Comparison of ENCODE assay signal across 16 mouse cellular contexts in genomic region chr13:20094916-20095700, GRCm38 (mm10). TPM values are rescaled to one million over a fixed set of nuclear protein-coding genes. Genes with fewer than 3 reads are reported as not detected.
DNase-seq lines count a peak whose midpoint lies in the region.
"Had no signal": no experiment of that assay in that cellular context is flagged by ENCODE, and none has a peak within 500 bp of the region (broad histone marks: within the 10 kb centered on the region; RNA-seq: fewer than 3 reads in every experiment).

No protein-coding gene starts in this region.

- peak; percentile 18 to 22 for DNase-seq in left cerebral cortex, adult 18-20 months (ENCODE audit: low spot score in 2 of 2)
- no peak for DNase-seq in left cerebral cortex, postnatal 10 days (ENCODE audit: extremely low spot score in 1 of 2, low spot score in 2 of 2)
- peak; percentile 81 for DNase-seq in CD4-positive helper T cell, adult 2 months (ENCODE audit: low read depth, low spot score)
- peak; percentile 34 for DNase-seq in T-cell, adult 2 months (ENCODE audit: low spot score)
- peak; percentile 40 to 76 for DNase-seq in left cerebral cortex, postnatal 25 days (ENCODE audit: low spot score in 2 of 2)
- DNase-seq in adrenal gland, adult 18-20 months (ENCODE audit: low spot score in 2 of 2): no peak
- DNase-seq in lung, postnatal 14 days: no peak
- DNase-seq: cerebellum, adult 9-11 months; gastrocnemius, postnatal 14 days; heart, adult 2 months; heart, postnatal 4 days; kidney, adult 11 months; liver, postnatal 0 days; lung, postnatal 10 days; spleen, adult 18-20 months; thymus, adult 2 months had no signal

- intact Hi-C loops in left cerebral cortex, postnatal 10 days (cut with DNase I): loop anchor here (5.0 kb wide), 3 partner anchors 87 to 197 kb away; no protein-coding TSS in a partner anchor
- intact Hi-C loops in left cerebral cortex, postnatal 25 days (cut with DNase I): loop anchor here (5.0 kb wide), 3 partner anchors 58 to 177 kb away; no protein-coding TSS in a partner anchor

RNA-seq across cellular contexts. Expression of gene Elmo1, which starts 4.7 kb away (rescaled TPM):
- total RNA-seq in left cerebral cortex, adult 18-20 months (2021): 10 to 100 TPM; 64.7 to 66.4 TPM
- 10 to 100 TPM; 45.7 to 47.2 TPM for total RNA-seq in left cerebral cortex, postnatal 10 days (2021)
- 10 to 100 TPM; 58.4 to 67.7 TPM for total RNA-seq in left cerebral cortex, postnatal 25 days (2021)
- total RNA-seq in adrenal gland, adult 18-20 months (2021): 10 to 100 TPM in 1 of 2 experiments, 1 to 10 TPM in 1; 8.9 to 14.4 TPM

Comparison
In these comparisons a context has a peak if more than half of its experiments do, and no peak if none do; other contexts are left out.
1. DNase-seq: peak in left cerebral cortex, adult 18-20 months (2 of 2), CD4-positive helper T cell, adult 2 months (single experiment), T-cell, adult 2 months (single experiment) and left cerebral cortex, postnatal 25 days (2 of 2); none in left cerebral cortex, postnatal 10 days (0 of 2), adrenal gland, adult 18-20 months (0 of 2) and lung, postnatal 14 days (single experiment).